Mouse (Mus musculus): ENCODE data around the gene Prkcsh. TPM values are rescaled to one million over a fixed set of nuclear protein-coding genes. Genes with fewer than 3 reads are reported as not detected.

Gene Prkcsh
- polyA plus RNA-seq, 1 experiment from 2014 or later: 109 TPM

- peak within 1 kb of the TSS; percentile 95 for H3K9ac ChIP-seq
- peak within 1 kb of the TSS; percentile 88 for H3K27ac ChIP-seq
- no peaks in the 10 kb centered on the region for H3K9me3 ChIP-seq
- H3K4me2 ChIP-seq (replicated peaks): peak within 1 kb of the TSS; percentile 62
- ATAC-seq (ENCODE audit: low FRiP score, low read depth): peak; percentile 67
- H3K4me1 ChIP-seq: peaks cover 49% of the 10 kb centered on the region
- H3K27me3 ChIP-seq (replicated peaks): peaks cover 12% of the 10 kb centered on the region; the same call in 1 of the 2 replicates
- peak within 1 kb of the TSS; percentile 92 for H3K4me3 ChIP-seq
- WGBS: under 1% methylated on average over 26 of the region's 28 CpGs
- H3K36me3 ChIP-seq: peaks cover under 1% of the 10 kb centered on the region; the same call in 1 of the 2 replicates
Observed at GRCm38 (mm10) chr9:22051958-22052254, 49.3 kb downstream of the Prkcsh start, which contains the start of gene Elavl3. Gene Elavl3, minus strand, starts transcription at chr9:22052023.

GRCm38 (mm10) chr9:22053657-22054056 lies 51.1 kb downstream of the Prkcsh start:
- H3K4me1 ChIP-seq: peaks cover 34% of the 10 kb centered on the region
- H3K27me3 ChIP-seq (replicated peaks): peaks cover 12% of the 10 kb centered on the region; the same call in 1 of the 2 replicates
- no peak overlapping the region for H3K4me3 ChIP-seq
- no peak for ATAC-seq (ENCODE audit: low FRiP score, low read depth)
- no peak overlapping the region for H3K9ac ChIP-seq
- H3K27ac ChIP-seq: no peak overlapping the region
- H3K9me3 ChIP-seq: no peaks in the 10 kb centered on the region
- WGBS: 39% methylated on average over 6 of the region's 7 CpGs
- H3K36me3 ChIP-seq: peaks cover 18% of the 10 kb centered on the region
- no peak overlapping the region for H3K4me2 ChIP-seq (replicated peaks)

DNA sequence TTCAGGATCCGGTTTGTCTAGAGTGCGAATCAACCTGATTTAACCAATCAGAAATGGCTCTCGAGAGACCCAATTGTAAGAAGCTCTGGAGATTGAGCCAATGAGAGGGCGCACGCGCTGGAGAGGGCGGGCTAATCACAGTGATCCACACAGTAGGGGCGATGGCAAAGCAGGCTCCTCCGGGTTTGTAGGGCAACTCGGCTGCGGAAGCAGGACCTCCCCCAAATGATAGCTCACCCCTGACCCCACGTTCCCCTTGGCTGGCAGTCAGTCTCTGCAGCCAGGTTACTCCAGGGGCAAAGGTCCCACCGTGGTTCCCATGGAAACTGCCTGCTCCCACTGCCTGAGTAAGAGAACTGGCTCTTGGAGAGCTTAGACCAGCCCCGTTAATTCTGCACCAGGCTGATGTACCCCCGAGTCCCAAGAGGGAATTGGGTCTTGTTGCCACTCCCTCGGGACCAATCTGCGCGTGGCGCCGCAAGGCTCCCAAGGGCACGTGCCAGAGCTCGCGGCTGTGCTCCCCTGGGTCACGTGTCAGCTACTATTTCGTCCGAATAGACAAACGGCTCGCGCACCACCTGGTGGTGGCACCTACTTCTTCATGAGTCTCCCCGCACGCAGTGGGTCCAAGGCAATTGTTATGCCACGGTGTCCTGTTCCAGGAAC lies 51.9 kb downstream of the Prkcsh start:
- H3K36me3 ChIP-seq: peaks cover 25% of the 10 kb centered on the region
- 1% methylated on average over 32 of the region's 32 CpGs for WGBS
- peak overlapping the region; percentile 48 for H3K4me2 ChIP-seq (replicated peaks)
- no peak overlapping the region for H3K27ac ChIP-seq
- no peak overlapping the region for H3K4me3 ChIP-seq
- peaks cover 12% of the 10 kb centered on the region; the same call in 1 of the 2 replicates for H3K27me3 ChIP-seq (replicated peaks)
- peak; percentile 26 for ATAC-seq (ENCODE audit: low FRiP score, low read depth)
- H3K9me3 ChIP-seq: no peaks in the 10 kb centered on the region
- H3K9ac ChIP-seq: no peak overlapping the region
- peaks cover 25% of the 10 kb centered on the region for H3K4me1 ChIP-seq

DNA sequence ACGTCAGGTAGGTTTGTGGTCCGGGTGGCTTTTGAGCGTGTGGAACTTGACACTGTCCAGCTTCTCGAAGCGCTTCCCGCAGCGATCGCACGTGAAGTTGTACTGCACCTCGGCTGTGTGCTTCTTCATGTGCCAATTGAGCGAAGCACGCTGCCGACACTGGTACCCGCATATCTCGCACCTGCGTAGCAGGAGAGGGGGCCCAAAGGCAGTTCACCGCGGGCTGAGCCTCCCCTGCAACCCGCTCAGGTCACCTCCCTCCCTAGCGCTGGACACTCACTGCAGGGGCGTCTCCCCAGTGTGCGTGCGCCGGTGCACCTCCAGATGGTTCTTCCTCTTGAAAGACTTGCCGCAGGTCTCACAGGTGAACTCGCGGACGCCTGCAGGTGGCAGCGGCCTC lies 53.1 kb downstream of the Prkcsh start:
- no peaks in the 10 kb centered on the region for H3K9me3 ChIP-seq
- ATAC-seq (ENCODE audit: low FRiP score, low read depth): no peak
- H3K4me2 ChIP-seq (replicated peaks): no peak overlapping the region
- WGBS: 43% methylated on average over 29 of the region's 29 CpGs
- peaks cover 29% of the 10 kb centered on the region for H3K36me3 ChIP-seq
- no peak overlapping the region for H3K4me3 ChIP-seq
- no peak overlapping the region for H3K27ac ChIP-seq
- H3K27me3 ChIP-seq (replicated peaks): peaks cover 12% of the 10 kb centered on the region; the same call in 1 of the 2 replicates
- H3K4me1 ChIP-seq: peaks cover 16% of the 10 kb centered on the region
- H3K9ac ChIP-seq: no peak overlapping the region

GRCm38 (mm10) chr9:22056303-22056910 lies 53.8 kb downstream of the Prkcsh start:
- H3K4me1 ChIP-seq: peaks cover 11% of the 10 kb centered on the region
- H3K9ac ChIP-seq: no peak overlapping the region
- H3K27ac ChIP-seq: no peak overlapping the region
- no peak overlapping the region for H3K4me2 ChIP-seq (replicated peaks)
- no peaks in the 10 kb centered on the region for H3K9me3 ChIP-seq
- ATAC-seq (ENCODE audit: low FRiP score, low read depth): no peak
- peaks cover 35% of the 10 kb centered on the region for H3K36me3 ChIP-seq
- WGBS: 80% methylated on average over 9 of the region's 9 CpGs
- H3K27me3 ChIP-seq (replicated peaks): peaks cover 12% of the 10 kb centered on the region; the same call in 1 of the 2 replicates
- no peak overlapping the region for H3K4me3 ChIP-seq

GRCm38 (mm10) chr9:22057031-22057517 lies 54.5 kb downstream of the Prkcsh start:
- 92% methylated on average over 9 of the region's 9 CpGs for WGBS
- Histone ChIP-seq H3K27me3 (replicated peaks) (peaks cover 6% of the 10 kb centered on the region; the same call in 1 of the 2 replicates), H3K4me2 (replicated peaks) (no peak overlapping the region), H3K36me3 (peaks cover 40% of the 10 kb centered on the region), H3K9me3 (no peaks in the 10 kb centered on the region), H3K4me1 (peaks cover 7% of the 10 kb centered on the region; the same call in 1 of the 2 replicates), H3K4me3 (no peak overlapping the region), H3K27ac (no peak overlapping the region), H3K9ac (no peak overlapping the region)
- ATAC-seq (ENCODE audit: low FRiP score, low read depth): no peak

DNA sequence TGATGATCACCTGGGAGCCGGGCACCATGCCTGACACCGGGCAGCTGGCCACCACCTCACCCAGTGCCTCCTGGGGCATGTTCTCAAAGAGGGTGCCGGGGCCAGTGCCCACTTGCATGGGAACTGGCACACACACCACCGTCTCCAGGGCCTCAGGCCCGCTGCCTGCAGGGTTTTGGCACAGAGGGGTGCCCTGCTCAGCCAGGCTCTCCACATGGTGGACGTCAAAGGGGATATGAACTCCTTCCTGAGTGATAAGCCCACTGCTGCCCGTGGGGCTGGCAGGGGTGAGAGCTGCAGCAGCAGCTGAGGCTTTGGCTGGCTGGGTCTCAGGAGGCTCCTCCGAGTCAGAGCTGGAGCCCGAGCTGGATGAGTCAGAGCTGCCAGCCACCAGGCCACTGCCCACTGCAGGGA lies 55.4 kb downstream of the Prkcsh start:
- H3K27me3 ChIP-seq (replicated peaks): peaks cover 4% of the 10 kb centered on the region; the same call in 1 of the 2 replicates
- ATAC-seq (ENCODE audit: low FRiP score, low read depth): no peak
- no peak overlapping the region for H3K9ac ChIP-seq
- H3K9me3 ChIP-seq: no peaks in the 10 kb centered on the region
- H3K4me3 ChIP-seq: no peak overlapping the region
- no peak overlapping the region for H3K27ac ChIP-seq
- H3K4me2 ChIP-seq (replicated peaks): no peak overlapping the region
- WGBS: 92% methylated on average over 9 of the region's 9 CpGs
- H3K4me1 ChIP-seq: peaks cover 7% of the 10 kb centered on the region; the same call in 1 of the 2 replicates
- H3K36me3 ChIP-seq: peaks cover 49% of the 10 kb centered on the region

DNA sequence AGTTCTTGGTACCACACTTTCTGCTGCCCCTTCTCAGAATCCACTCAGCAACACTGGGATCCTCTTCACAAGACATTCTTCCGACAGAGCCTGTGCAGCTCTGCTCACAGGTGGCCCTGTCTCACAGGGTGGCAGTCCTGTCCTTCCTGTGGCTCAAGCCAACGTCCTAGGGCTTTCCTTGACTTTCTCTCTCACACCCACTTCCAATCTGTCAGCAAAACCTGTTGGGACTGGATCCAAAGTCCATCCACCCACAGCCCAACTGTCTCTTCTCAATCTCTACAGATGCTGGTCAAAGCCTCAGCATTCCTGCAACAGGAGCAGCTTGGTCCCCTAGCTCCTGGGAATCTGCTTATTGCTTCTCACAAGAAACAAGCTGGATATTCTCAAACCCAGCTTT lies 58.7 kb downstream of the Prkcsh start:
- WGBS: 84% methylated on average over 2 of the region's 2 CpGs
- Histone ChIP-seq H3K9ac (no peak overlapping the region), H3K27me3 (replicated peaks) (no peaks in the 10 kb centered on the region), H3K4me2 (replicated peaks) (no peak overlapping the region), H3K9me3 (no peaks in the 10 kb centered on the region), H3K27ac (no peak overlapping the region), H3K36me3 (peaks cover 81% of the 10 kb centered on the region), H3K4me3 (no peak overlapping the region), H3K4me1 (no peaks in the 10 kb centered on the region; the same call in 1 of the 2 replicates)
- no peak for ATAC-seq (ENCODE audit: low FRiP score, low read depth)

Other genes with a start within 250 kb of the Prkcsh start
- 59.9 and 73.5 TPM in 2 replicates for gene Spc24, start 242.5 kb upstream of the Prkcsh start, polyA plus RNA-seq (2016; fragmentation: Nextera tagmentation; extraction: Ambion mirVana)
- gene Kank2, start 204.1 kb upstream of the Prkcsh start, polyA plus RNA-seq (2016; fragmentation: Nextera tagmentation; extraction: Ambion mirVana): 7.2 and 8.5 TPM in 2 replicates
- gene Angptl8, start 167.3 kb upstream of the Prkcsh start, polyA plus RNA-seq (2016; fragmentation: Nextera tagmentation; extraction: Ambion mirVana): 0.53 TPM in 1 of 2 replicates, not detected in the other
- gene Dock6, start 150.2 kb upstream of the Prkcsh start, polyA plus RNA-seq (2016; fragmentation: Nextera tagmentation; extraction: Ambion mirVana): 26.2 and 26.9 TPM in 2 replicates
- gene Rab3d, start 84.6 kb upstream of the Prkcsh start, polyA plus RNA-seq (2016; fragmentation: Nextera tagmentation; extraction: Ambion mirVana): 19.3 and 21.3 TPM in 2 replicates
- 6.4 and 6.6 TPM in 2 replicates for gene Ccdc159, start 75.3 kb upstream of the Prkcsh start, polyA plus RNA-seq (2016; fragmentation: Nextera tagmentation; extraction: Ambion mirVana)
- 36.1 and 42.3 TPM in 2 replicates for gene Tmem205, start 75.2 kb upstream of the Prkcsh start, polyA plus RNA-seq (2016; fragmentation: Nextera tagmentation; extraction: Ambion mirVana)
- gene Plppr2, start 65.8 kb upstream of the Prkcsh start, polyA plus RNA-seq (2016; fragmentation: Nextera tagmentation; extraction: Ambion mirVana): 53.3 and 56.2 TPM in 2 replicates
- gene Swsap1, start 47.1 kb upstream of the Prkcsh start, polyA plus RNA-seq (2016; fragmentation: Nextera tagmentation; extraction: Ambion mirVana): 8.1 and 9.7 TPM in 2 replicates
- gene Epor, start 39.3 kb upstream of the Prkcsh start, polyA plus RNA-seq (2016; fragmentation: Nextera tagmentation; extraction: Ambion mirVana): 3.5 and 4.0 TPM in 2 replicates
- gene Rgl3, start 13.4 kb upstream of the Prkcsh start, polyA plus RNA-seq (2016; fragmentation: Nextera tagmentation; extraction: Ambion mirVana): 2.0 and 2.8 TPM in 2 replicates
- 2.7 and 3.6 TPM in 2 replicates for gene Ccdc151, start 172 bp upstream of the Prkcsh start, polyA plus RNA-seq (2016; fragmentation: Nextera tagmentation; extraction: Ambion mirVana)
- gene Elavl3, start 49.2 kb downstream of the Prkcsh start, polyA plus RNA-seq (2016; fragmentation: Nextera tagmentation; extraction: Ambion mirVana): 73.5 and 77.9 TPM in 2 replicates
- gene Gm49318, start 68.5 kb downstream of the Prkcsh start, polyA plus RNA-seq (2016; fragmentation: Nextera tagmentation; extraction: Ambion mirVana): not detected in 2 replicates
- gene Zfp653, start 68.6 kb downstream of the Prkcsh start, polyA plus RNA-seq (2016; fragmentation: Nextera tagmentation; extraction: Ambion mirVana): 19.6 and 20.7 TPM in 2 replicates
- gene Ecsit, start 82.6 kb downstream of the Prkcsh start, polyA plus RNA-seq (2016; fragmentation: Nextera tagmentation; extraction: Ambion mirVana): 46.7 and 47.3 TPM in 2 replicates
- 0.39 and 1.4 TPM in 2 replicates for gene Cnn1, start 96.4 kb downstream of the Prkcsh start, polyA plus RNA-seq (2016; fragmentation: Nextera tagmentation; extraction: Ambion mirVana)
- gene Elof1, start 114.4 kb downstream of the Prkcsh start, polyA plus RNA-seq (2016; fragmentation: Nextera tagmentation; extraction: Ambion mirVana): 171 and 172 TPM in 2 replicates
- gene Acp5, start 132.9 kb downstream of the Prkcsh start, polyA plus RNA-seq (2016; fragmentation: Nextera tagmentation; extraction: Ambion mirVana): 5.2 and 5.8 TPM in 2 replicates
- 63.2 and 68.4 TPM in 2 replicates for gene Pigyl, start 154.0 kb downstream of the Prkcsh start, polyA plus RNA-seq (2016; fragmentation: Nextera tagmentation; extraction: Ambion mirVana)
- 0.13 and 0.33 TPM in 2 replicates for gene Zfp872, start 185.3 kb downstream of the Prkcsh start, polyA plus RNA-seq (2016; fragmentation: Nextera tagmentation; extraction: Ambion mirVana)
- gene Zfp809, start 222.9 kb downstream of the Prkcsh start, polyA plus RNA-seq (2016; fragmentation: Nextera tagmentation; extraction: Ambion mirVana): 10.6 and 10.8 TPM in 2 replicates